Mouse (Mus musculus): ENCODE data around the gene Ube2h. TPM values are rescaled to one million over a fixed set of nuclear protein-coding genes. Genes with fewer than 3 reads are reported as not detected.
A peak's percentile ranks its signal among the peaks of the same experiment; 100 is the strongest.

Gene Ube2h
- total RNA-seq (2021): 107 and 137 TPM in 2 replicates
- long read RNA-seq, full-length matches to known transcripts: 75 of 164 reads
- long read RNA-seq, partial matches to known transcripts: 3 of 164 reads
- long read RNA-seq, other reads (novel, unspliced or antisense): 86 of 164 reads

- DNase-seq: peak; percentile 100
These were observed at the start of gene Ube2h for GRCm38 (mm10) chr6:30304399-30304917. Gene Ube2h (minus strand): TSS chr6:30304539.

DNA sequence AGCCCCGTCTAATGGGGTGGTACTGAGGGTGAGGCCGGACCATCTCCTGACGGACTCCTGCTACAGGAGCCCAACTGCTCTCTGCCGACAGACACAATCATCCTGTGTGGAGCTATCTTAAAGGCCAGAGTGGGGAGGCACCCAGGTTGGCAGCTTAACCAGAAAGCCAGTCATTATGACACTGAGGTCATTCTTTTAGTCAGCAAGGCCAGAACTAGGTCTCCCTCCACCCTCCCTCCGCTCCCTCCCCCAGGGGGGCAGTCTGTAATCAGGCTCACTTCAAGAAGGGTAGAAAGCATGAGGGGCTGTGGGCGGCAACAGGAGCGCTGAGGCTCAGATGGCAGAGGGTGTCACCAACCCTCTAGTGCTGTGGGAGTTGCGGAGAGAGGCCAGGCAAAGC is 49.3 kb upstream of the Ube2h start:
- DNase-seq: peak; percentile 49

GRCm38 (mm10) chr6:30352762-30353161 is 48.4 kb upstream of the Ube2h start:
- DNase-seq: no peak

DNA sequence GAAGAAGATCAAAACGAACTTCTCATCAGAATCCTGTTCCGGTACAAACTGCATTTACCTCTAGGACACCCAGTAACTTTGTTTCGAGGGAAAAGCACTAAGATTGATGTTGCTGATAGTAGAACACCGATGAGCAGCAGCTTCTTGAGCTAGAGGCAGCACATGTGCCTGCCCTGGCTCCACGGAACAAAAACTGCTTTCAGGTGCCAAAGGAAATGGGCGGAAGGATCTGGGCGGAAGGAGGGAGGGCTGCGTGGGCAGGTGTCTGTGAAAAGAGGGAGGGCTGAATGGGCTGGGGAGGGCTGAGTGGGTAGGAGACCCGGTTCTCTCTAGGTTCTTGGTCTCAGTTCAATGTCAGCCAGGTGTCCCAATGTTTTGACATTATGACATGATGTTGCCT is 47.0 kb upstream of the Ube2h start:
- no peak for DNase-seq

DNA sequence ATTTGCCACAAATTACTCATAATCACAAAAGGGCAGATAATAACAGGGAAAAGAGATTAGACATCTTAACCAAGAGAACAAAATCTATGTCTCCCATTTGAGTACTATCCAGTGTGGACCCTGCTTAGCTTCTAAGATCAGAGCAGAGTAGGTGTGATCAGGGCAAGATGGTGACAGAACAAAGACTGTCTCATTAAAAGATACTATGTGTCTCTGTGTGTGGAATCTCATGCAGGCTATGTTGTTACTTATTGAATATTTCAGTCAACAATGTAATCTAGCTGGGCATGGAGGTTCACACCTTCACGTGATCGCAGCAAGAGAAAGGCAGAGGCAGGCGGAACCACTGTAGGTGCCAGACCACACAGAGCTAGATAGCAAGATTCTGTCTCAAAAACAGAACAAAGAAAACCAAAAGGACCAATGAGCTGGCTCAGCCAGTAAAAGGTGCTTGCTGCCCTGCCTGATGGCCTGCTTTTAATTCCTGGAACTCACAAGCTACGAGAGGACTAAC is 43.0 kb upstream of the Ube2h start:
- DNase-seq: no peak

DNA sequence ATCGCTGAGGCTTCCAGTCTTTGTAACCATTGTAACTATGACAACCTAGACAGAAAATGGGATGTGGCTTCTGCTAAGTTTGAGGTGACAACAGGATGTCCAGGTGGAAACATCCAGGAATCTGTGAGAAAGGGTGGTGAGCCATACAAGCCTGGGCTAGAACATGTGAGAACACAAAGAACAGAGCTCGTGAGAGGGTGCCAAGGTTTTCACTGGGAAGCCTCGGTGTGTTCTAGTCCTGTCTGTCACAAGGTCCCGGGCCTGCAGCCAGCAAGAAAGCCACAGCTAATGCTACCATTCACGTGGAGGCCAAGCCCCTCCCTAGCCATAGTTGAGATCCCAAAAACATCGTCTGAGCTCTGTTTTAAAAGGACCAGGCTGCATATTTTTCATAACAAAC is 42.4 kb upstream of the Ube2h start:
- DNase-seq: peak; percentile 55

GRCm38 (mm10) chr6:30344032-30344431 is 39.7 kb upstream of the Ube2h start:
- DNase-seq: no peak

DNA sequence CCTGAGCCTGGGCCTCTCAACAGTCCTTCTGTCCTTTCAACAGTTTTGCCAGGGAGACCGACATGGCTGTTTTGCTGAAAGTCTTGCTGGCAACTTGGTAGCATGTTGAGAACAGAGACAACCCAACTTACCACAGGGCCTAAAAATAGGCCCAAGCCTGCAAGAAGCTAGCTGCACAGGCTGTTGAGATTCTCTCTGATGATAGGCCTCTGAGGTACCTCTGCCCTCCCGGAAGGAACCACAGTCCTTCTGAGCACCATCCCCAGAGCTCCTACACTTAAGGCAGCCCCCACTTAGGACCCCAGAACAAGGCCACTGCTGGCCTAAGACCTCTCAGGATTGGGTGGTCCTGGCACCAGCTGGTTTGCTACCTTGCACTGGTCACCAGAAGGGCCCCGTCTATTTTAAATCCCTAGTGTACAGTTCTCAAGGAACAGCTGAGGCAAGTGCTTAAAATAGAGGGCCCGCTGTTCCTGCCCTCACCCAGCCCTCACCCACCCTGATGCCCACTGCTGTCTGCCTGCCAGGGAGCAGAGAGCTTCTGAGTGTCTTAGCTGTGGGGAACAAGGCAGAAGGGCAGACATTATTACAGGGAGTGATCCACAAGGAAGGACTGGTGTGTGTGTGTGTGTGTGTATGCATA is 36.0 kb upstream of the Ube2h start:
- no peak for DNase-seq

GRCm38 (mm10) chr6:30336912-30337311 is 32.6 kb upstream of the Ube2h start:
- DNase-seq: peak; percentile 56

DNA sequence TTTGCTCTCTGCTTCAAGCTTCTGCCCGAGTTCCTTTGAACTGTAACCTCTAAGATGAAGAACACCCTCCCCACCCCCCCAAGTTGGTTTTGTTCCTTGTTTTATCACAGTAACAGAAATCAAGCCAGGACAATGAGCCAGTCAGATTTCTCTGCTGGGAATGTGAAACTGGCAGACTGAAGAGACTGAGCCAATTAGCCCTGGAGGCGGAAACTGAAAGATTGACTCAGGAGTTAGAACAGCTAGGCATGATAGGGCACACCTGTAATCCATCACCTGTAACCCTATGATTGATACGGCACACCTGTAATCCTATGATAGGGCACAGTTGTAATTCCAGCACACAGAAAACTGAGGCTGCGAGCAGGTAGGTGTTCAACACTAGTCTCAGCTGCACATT is 27.9 kb upstream of the Ube2h start:
- no peak for DNase-seq

DNA sequence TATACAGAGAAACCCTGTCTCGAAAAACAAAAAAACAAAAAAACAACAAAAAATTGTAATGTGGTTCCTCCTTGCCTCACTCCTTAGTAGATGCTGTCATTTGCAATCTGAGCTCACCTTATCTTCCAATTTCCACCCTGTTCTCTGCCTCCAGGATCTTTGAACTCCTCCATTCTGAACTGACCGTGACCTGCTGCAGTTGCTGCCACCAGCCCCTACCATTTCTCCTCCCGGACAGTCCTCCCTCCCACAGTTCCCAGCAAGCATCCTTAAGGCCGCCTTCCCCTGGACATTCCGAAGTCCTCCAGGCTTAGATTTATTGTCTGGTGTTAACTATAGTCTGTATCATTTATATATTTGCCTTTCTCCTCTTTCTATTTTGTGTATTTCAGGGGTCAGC is 26.4 kb upstream of the Ube2h start:
- no peak for DNase-seq

DNA sequence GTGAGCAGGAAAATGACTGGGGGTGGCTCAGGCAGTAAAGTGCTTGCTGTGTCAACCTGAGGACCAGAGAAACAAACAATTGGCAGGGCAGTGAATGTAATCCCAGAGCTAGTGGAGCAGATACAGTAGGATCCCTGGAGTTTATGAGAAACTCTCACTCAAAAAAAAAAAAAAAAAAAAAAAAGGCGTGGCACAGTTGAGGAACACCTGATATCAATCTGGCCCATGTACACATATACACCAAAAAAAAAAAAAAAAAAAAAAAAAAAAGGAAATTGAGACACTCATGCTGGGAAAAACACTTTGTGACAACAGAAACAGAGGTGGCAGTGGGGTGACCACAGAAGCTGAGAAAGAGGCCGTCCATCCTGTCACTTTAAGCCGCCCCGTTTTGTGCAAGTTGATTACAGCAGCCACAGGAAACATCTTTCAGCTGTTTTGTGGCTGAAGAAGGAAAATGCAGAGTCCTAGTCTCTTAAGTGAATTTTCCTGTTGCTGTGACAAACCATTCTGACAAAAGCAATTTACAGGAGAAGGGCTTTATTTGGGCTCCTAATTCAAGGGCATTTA is 21.7 kb upstream of the Ube2h start:
- DNase-seq: no peak

DNA sequence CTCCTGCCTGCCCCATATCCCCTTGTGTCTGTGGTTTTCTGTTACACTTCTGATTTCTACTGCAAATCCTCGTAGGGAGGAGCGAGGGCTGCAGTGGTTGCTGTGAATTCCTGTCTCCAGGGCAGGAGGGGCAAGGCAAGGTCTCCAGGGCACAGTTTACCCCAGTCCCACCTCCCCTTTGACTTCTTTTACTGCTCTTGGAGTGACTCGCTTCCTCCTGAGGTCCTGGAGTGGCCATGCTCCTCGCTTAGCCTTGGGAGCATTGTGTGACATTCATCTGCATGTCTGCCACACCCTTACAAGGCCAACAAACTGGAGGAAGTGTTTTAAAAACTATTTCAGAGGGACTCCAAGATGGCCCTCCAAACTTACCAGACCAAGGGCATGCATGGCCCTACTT is 16.7 kb upstream of the Ube2h start:
- no peak for DNase-seq

GRCm38 (mm10) chr6:30319216-30319615 is 14.9 kb upstream of the Ube2h start:
- DNase-seq: no peak

DNA sequence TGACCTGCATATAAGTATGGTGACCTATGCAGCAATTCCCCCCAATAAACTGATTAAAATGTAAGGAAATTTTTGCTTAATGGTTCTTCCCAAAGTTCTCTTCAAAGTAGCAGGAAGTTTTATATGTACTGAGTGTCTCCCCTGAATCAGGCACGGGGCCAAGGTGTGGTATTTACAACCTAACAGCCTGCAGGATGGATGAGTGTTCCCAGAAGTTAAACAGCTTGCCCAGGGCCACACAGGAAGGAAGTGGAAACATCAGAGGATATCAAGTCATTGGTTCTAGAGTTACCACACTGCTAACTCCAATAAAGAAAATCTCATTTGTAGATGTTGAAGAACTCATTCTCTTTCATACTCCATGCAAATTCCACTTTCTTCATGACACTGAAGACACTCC is 7.7 kb upstream of the Ube2h start:
- DNase-seq: no peak

DNA sequence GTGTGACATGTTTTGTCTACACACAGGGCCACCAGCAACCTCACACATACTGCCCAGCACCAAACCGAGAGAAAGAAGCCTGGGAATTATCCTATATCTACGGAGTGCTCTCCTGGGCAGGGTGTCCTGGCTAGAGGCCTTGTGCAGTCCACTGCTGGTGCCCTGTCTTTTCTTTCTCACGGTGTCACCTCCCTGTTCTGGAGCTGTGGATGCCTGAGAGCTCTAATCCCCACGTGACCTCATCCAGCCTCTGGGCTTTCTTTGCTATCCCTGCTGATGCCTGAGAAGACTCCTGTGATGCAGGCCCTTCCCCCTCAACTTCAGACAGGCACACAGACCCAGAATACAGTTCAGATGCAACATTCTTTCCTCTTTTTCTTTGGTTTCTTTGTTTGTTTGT is 4.4 kb upstream of the Ube2h start:
- no peak for DNase-seq

- peak; percentile 57 for DNase-seq
These were observed 3.4 kb upstream of the Ube2h start for GRCm38 (mm10) chr6:30307691-30308090.

GRCm38 (mm10) chr6:30303771-30304398 is 454 bp downstream of the Ube2h start:
- DNase-seq: peak; percentile 55

DNA sequence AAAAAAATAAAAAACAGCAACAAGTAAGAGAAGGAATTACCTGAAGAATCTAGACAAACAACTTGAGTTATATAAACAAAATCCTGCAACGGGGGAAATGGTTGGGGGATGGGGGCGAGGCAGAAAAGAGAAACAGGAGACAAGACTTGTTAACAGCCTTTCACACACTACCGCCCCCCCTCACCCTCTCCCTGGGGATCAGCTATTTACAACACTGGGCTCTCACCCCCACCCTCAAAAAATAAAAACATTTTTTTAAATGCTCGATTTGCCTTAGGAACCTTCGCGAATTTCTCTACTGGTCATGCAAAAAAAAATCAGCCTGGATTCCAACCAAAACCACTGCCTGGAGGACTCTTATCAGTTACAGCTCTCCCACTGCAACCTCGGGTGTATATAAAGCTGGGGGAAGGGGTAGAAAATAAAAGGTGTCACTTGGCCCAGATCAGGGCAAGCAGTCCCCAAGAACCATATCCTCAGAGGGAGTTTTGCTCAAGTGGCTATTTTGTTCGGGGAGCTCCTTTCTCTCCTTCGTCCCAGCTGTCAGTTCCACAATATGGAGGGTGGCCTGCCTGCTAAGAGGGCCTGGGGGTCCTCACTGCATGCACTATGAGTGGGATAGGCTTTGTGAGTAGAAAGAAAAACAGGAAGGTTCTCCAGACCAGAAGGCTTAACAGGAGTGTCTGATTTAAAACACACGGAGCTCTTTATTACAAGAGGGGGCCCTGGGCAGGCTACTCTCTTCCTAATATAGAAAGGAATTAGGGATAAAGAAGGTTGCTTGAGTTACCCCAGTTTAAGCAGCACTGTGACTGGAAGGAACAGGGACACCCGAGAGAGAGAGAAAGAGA is 1.3 kb downstream of the Ube2h start:
- peak; percentile 47 for DNase-seq

- DNase-seq: no peak
These were observed 2.2 kb downstream of the Ube2h start for GRCm38 (mm10) chr6:30302156-30302555.

GRCm38 (mm10) chr6:30300901-30301300 is 3.4 kb downstream of the Ube2h start:
- DNase-seq: peak; percentile 9

GRCm38 (mm10) chr6:30300372-30300771 is 4.0 kb downstream of the Ube2h start:
- peak; percentile 82 for DNase-seq

All from adrenal gland, postnatal 25 days (tissue).